Mouse (Mus musculus) naive thymus-derived CD4-positive, alpha-beta T cell, adult 5 months (primary cell): ENCODE measurements around the gene Rell1. TPM values are rescaled to one million over a fixed set of nuclear protein-coding genes. Genes with fewer than 3 reads are reported as not detected.

Experiments
- polyA plus RNA-seq: library from polyadenylated mRNA; unstranded; fragments of 100-300 nt; shearing (Covaris generic); gene quantifications from one replicate; pipeline ENCODE4 v1.2.1, GENCODE M21; 2017

Rell1 gene
- polyA plus RNA-seq = 42.5 TPM

DNA sequence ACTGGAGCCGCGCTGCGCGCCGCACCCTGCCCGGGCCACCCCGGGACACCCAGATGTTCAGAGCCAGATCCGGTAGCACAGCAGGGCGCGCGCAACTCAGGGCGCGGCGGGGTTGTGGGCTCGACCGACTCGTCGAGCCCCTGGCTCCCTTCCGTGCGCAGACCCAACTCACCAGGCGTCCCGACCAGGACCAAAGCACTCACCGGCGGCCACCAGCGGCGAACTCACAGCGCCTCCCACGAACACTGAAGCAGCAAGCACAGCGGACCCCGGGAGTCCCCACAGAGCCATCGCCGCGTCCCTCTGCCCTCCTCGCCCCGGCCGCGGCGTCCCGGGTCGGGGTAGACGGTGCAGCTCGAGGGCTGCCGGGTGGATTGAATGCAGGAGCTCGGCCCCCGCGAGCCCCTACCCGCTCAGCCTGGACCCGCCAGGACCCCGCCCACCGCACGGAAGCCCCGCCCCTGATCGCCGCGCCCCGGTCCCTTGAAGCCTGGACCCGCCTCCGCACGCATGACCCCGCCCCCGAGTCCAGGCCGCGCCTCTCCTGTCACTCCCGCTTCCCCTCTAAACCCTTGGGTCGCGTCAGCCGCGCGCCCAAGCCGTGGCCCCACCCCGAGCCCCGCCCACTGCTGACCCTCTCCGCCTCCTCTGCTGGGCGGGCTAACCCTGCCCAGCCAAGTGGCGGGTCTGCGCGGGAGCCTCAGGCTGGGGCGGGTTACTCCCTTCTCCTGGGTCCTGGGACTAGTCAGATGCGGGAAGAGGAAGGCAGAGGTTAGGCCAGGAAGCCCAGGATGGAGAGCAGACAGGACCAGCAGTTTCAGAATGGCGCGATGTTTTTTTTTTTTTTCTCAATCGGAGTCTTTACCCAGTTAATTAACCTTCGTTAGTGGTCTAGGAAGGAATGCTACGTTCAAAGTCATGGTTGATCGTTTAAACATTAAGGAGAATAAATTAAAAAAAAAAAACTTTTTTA, at the start of gene Rell1:
TSS of gene Rell1 (minus strand) at position 455 of the 973 bp plus-strand sequence.

Other genes starting within 250 kb of the Rell1 start
- gene 0610040J01Rik, start 156.5 kb downstream of the Rell1 start, polyA plus RNA-seq = not detected
- 32.0 TPM for gene Pgm2, start 124.1 kb upstream of the Rell1 start, polyA plus RNA-seq
- 89.9 TPM for gene Tbc1d1, start 187.4 kb upstream of the Rell1 start, polyA plus RNA-seq